Mouse (Mus musculus): ENCODE measurements around the gene Myo19.
"Not testable (repeated sequence)": the region's sequence is repeated elsewhere in the genome, so short reads cannot be mapped to it uniquely, and the experiment has no call there.

- TF ChIP-seq CTCF (IDR thresholded peaks at IDR 0.05; ENCODE audit: borderline replicate concordance, insufficient read depth, low read length); POLR2A (IDR thresholded peaks at IDR 0.05; ENCODE audit: low read depth, low read length): not testable (repeated sequence)
These were observed 3.9 kb upstream of the Myo19 start for GRCm38 (mm10) chr11:84876020-84876419.
